Mouse (Mus musculus) neural tube, embryonic 13.5 days (tissue): ENCODE measurements around the gene Akap8l. TPM values are rescaled to one million over a fixed set of nuclear protein-coding genes. Genes with fewer than 3 reads are reported as not detected.
A peak's percentile ranks its signal among the peaks of the same experiment; 100 is the strongest.

Experiments
- ATAC-seq: fragments of 200-750 bp; cut with Nextera tagmentation; 2 replicates; pipeline ENCODE4 v1.8.0; 2017; ENCODE audit warnings: low read depth, mild to moderate bottlenecking, moderate TSS enrichment, moderate library complexity
- H3K27ac ChIP-seq: fragments of 300-500 bp; sonication (generic); replicated peaks from 2 replicates; pipeline ENCODE4 v1.5.1; 2015; ENCODE audit warnings: moderate library complexity, mild to moderate bottlenecking, inconsistent platforms
- H3K27me3 ChIP-seq: fragments of 300-500 bp; sonication (generic); 2 replicates; pipeline ENCODE4 v1.6.1; 2015; ENCODE audit warnings: mild to moderate bottlenecking, inconsistent platforms
- H3K36me3 ChIP-seq: fragments of 300-500 bp; sonication (generic); 2 replicates; pipeline ENCODE4 v1.6.1; 2015; ENCODE audit warnings: mild to moderate bottlenecking, inconsistent platforms
- H3K4me1 ChIP-seq: fragments of 300-500 bp; sonication (generic); replicated peaks from 2 replicates; pipeline ENCODE4 v1.6.1; 2015; ENCODE audit warnings: inconsistent platforms
- H3K4me2 ChIP-seq: fragments of 300-500 bp; sonication (generic); 2 replicates; pipeline ENCODE4 v1.6.1; 2015; ENCODE audit warnings: inconsistent platforms, mild to moderate bottlenecking, moderate library complexity
- H3K4me3 ChIP-seq: fragments of 300-500 bp; sonication (generic); 2 replicates; pipeline ENCODE4 v1.5.1; 2015; ENCODE audit warnings: mild to moderate bottlenecking, inconsistent platforms
- H3K9ac ChIP-seq: fragments of 300-500 bp; sonication (generic); 2 replicates; pipeline ENCODE4 v1.6.1; 2015; ENCODE audit warnings: moderate library complexity, mild to moderate bottlenecking, inconsistent platforms
- H3K9me3 ChIP-seq: fragments of 300-500 bp; sonication (generic); 2 replicates; pipeline ENCODE4 v1.6.1; 2016; ENCODE audit warnings: inconsistent platforms
- WGBS: fragments of 180-500 bp; shearing (Covaris S2); methylation state at CpG from one replicate; pipeline ENCODE4 v1.1.7; 2015; 5-methylcytosine and 5-hydroxymethylcytosine counted together
- polyA plus RNA-seq: library from polyadenylated mRNA; unstranded; fragments of >200 nt; fragmentation: Nextera tagmentation; extraction: Ambion mirVana; gene quantifications from 2 replicates; pipeline ENCODE4 v1.2.1, GENCODE M21; 2015

Gene Akap8l
- polyA plus RNA-seq: 153 and 154 TPM in 2 replicates

GRCm38 (mm10) chr17:32350382-32350983, at the start of gene Akap8l:
Gene Akap8l, minus strand, starts transcription at chr17:32350607.
- Histone ChIP-seq H3K4me1 (peaks cover 52% of the 10 kb centered on the region), H3K9ac (peak within 1 kb of the TSS; percentile 90), H3K36me3 (peaks cover 20% of the 10 kb centered on the region), H3K4me2 (peak within 1 kb of the TSS; percentile 84), H3K9me3 (no peaks in the 10 kb centered on the region), H3K27me3 (no peaks in the 10 kb centered on the region), H3K4me3 (peak within 1 kb of the TSS; percentile 90), H3K27ac (peak within 1 kb of the TSS; percentile 86)
- ATAC-seq: peak; percentile 96
- WGBS: under 1% methylated on average over 37 of the region's 37 CpGs

- peaks cover 86% of the 10 kb centered on the region for H3K27me3 ChIP-seq
- H3K4me1 ChIP-seq: peaks cover 5% of the 10 kb centered on the region; the same call in 1 of the 2 replicates
- 0 out of 2 replicates have a peak overlapping the region, but pooled peaks have one; percentile 17 for H3K9ac ChIP-seq
- no peaks in the 10 kb centered on the region for H3K36me3 ChIP-seq
- no peaks in the 10 kb centered on the region for H3K9me3 ChIP-seq
- H3K27ac ChIP-seq: no peak overlapping the region
- peak overlapping the region; percentile 21 for H3K4me3 ChIP-seq
- ATAC-seq: no peak
- WGBS: 3% methylated on average over 37 of the region's 37 CpGs
- peak overlapping the region; percentile 38 for H3K4me2 ChIP-seq
Observed at GRCm38 (mm10) chr17:32396266-32396665, 45.9 kb upstream of the Akap8l start.

GRCm38 (mm10) chr17:32393944-32394343, 43.5 kb upstream of the Akap8l start:
- H3K9me3 ChIP-seq: no peaks in the 10 kb centered on the region
- peaks cover 90% of the 10 kb centered on the region for H3K27me3 ChIP-seq
- H3K27ac ChIP-seq: no peak overlapping the region
- no peak for ATAC-seq
- no peaks in the 10 kb centered on the region for H3K36me3 ChIP-seq
- no peak overlapping the region for H3K4me3 ChIP-seq
- H3K9ac ChIP-seq: no peak overlapping the region
- no peak overlapping the region for H3K4me2 ChIP-seq
- 84% methylated on average over 10 of the region's 10 CpGs for WGBS
- H3K4me1 ChIP-seq: peaks cover 5% of the 10 kb centered on the region; the same call in 1 of the 2 replicates

GRCm38 (mm10) chr17:32389101-32389659, 38.8 kb upstream of the Akap8l start, which contains the start of gene Wiz:
Gene Wiz, minus strand, starts transcription at chr17:32389439.
- H3K9ac ChIP-seq: peak within 1 kb of the TSS; percentile 94
- ATAC-seq: peak; percentile 90
- H3K27ac ChIP-seq: peak within 1 kb of the TSS; percentile 85
- H3K36me3 ChIP-seq: peaks cover 23% of the 10 kb centered on the region
- under 1% methylated on average over 25 of the region's 44 CpGs for WGBS
- peak within 1 kb of the TSS; percentile 95 for H3K4me2 ChIP-seq
- peak within 1 kb of the TSS; percentile 84 for H3K4me3 ChIP-seq
- H3K4me1 ChIP-seq: peaks cover 21% of the 10 kb centered on the region
- H3K27me3 ChIP-seq: peaks cover 42% of the 10 kb centered on the region
- no peaks in the 10 kb centered on the region for H3K9me3 ChIP-seq

GRCm38 (mm10) chr17:32388370-32389100, 38.1 kb upstream of the Akap8l start:
- ATAC-seq: peak; percentile 64
- Histone ChIP-seq H3K27ac (peak overlapping the region; percentile 85), H3K9me3 (no peaks in the 10 kb centered on the region), H3K4me1 (peaks cover 21% of the 10 kb centered on the region), H3K9ac (peak overlapping the region; percentile 94), H3K36me3 (peaks cover 29% of the 10 kb centered on the region), H3K4me2 (peak overlapping the region; percentile 95), H3K4me3 (peak overlapping the region; percentile 84), H3K27me3 (peaks cover 36% of the 10 kb centered on the region)
- WGBS: 1% methylated on average over 37 of the region's 39 CpGs

GRCm38 (mm10) chr17:32387986-32388369, 37.6 kb upstream of the Akap8l start:
- Histone ChIP-seq H3K9me3 (no peaks in the 10 kb centered on the region), H3K4me3 (peak overlapping the region; percentile 84), H3K9ac (peak overlapping the region; percentile 94), H3K4me1 (peaks cover 21% of the 10 kb centered on the region), H3K27ac (0 out of 2 replicates have a peak overlapping the region, but pooled peaks have one; percentile 85), H3K36me3 (peaks cover 35% of the 10 kb centered on the region), H3K4me2 (peak overlapping the region; percentile 95), H3K27me3 (peaks cover 30% of the 10 kb centered on the region)
- no peak for ATAC-seq
- WGBS: 35% methylated on average over 7 of the region's 7 CpGs

GRCm38 (mm10) chr17:32386659-32387432, 36.4 kb upstream of the Akap8l start:
- Histone ChIP-seq H3K27ac (no peak overlapping the region), H3K36me3 (peaks cover 46% of the 10 kb centered on the region), H3K9ac (no peak overlapping the region), H3K4me2 (peak overlapping the region; percentile 95; the same call in 1 of the 2 replicates), H3K27me3 (peaks cover 19% of the 10 kb centered on the region), H3K4me3 (no peak overlapping the region), H3K9me3 (no peaks in the 10 kb centered on the region), H3K4me1 (peaks cover 21% of the 10 kb centered on the region)
- no peak for ATAC-seq
- WGBS: 73% methylated on average over 9 of the region's 9 CpGs

- no peak for ATAC-seq
Observed at GRCm38 (mm10) chr17:32383661-32384060, 33.3 kb upstream of the Akap8l start.

GRCm38 (mm10) chr17:32382576-32382975, 32.2 kb upstream of the Akap8l start:
- ATAC-seq: no peak
- no peaks in the 10 kb centered on the region for H3K9me3 ChIP-seq
- H3K36me3 ChIP-seq: peaks cover 81% of the 10 kb centered on the region
- 89% methylated on average over 7 of the region's 7 CpGs for WGBS
- no peak overlapping the region for H3K27ac ChIP-seq
- no peak overlapping the region for H3K4me3 ChIP-seq
- no peak overlapping the region for H3K9ac ChIP-seq
- no peaks in the 10 kb centered on the region for H3K27me3 ChIP-seq
- peaks cover 10% of the 10 kb centered on the region for H3K4me1 ChIP-seq
- no peak overlapping the region for H3K4me2 ChIP-seq

More at GRCm38 (mm10) chr17:32383661-32384060, 33.3 kb upstream of the Akap8l start:
- H3K27me3 ChIP-seq: no peaks in the 10 kb centered on the region
- no peak overlapping the region for H3K9ac ChIP-seq
- 91% methylated on average over 5 of the region's 5 CpGs for WGBS
- no peak overlapping the region for H3K4me3 ChIP-seq
- H3K4me1 ChIP-seq: peaks cover 21% of the 10 kb centered on the region
- H3K9me3 ChIP-seq: no peaks in the 10 kb centered on the region
- H3K27ac ChIP-seq: no peak overlapping the region
- H3K36me3 ChIP-seq: peaks cover 70% of the 10 kb centered on the region
- no peak overlapping the region for H3K4me2 ChIP-seq

- H3K4me2 ChIP-seq: no peak overlapping the region
- no peak overlapping the region for H3K9ac ChIP-seq
- H3K9me3 ChIP-seq: no peaks in the 10 kb centered on the region
- ATAC-seq: no peak
- H3K27me3 ChIP-seq: no peaks in the 10 kb centered on the region
- WGBS: 89% methylated on average over 2 of the region's 2 CpGs
- no peak overlapping the region for H3K27ac ChIP-seq
- no peaks in the 10 kb centered on the region for H3K4me1 ChIP-seq
- H3K36me3 ChIP-seq: peaks cover 67% of the 10 kb centered on the region
- no peak overlapping the region for H3K4me3 ChIP-seq
Observed at GRCm38 (mm10) chr17:32378786-32379185, 28.4 kb upstream of the Akap8l start.

- WGBS: 84% methylated on average over 9 of the region's 9 CpGs
- no peaks in the 10 kb centered on the region for H3K4me1 ChIP-seq
- no peak overlapping the region for H3K4me3 ChIP-seq
- H3K36me3 ChIP-seq: peaks cover 51% of the 10 kb centered on the region
- H3K9ac ChIP-seq: no peak overlapping the region
- H3K4me2 ChIP-seq: no peak overlapping the region
- no peak for ATAC-seq
- no peaks in the 10 kb centered on the region for H3K9me3 ChIP-seq
- H3K27me3 ChIP-seq: no peaks in the 10 kb centered on the region
- H3K27ac ChIP-seq: no peak overlapping the region
Observed at GRCm38 (mm10) chr17:32377137-32377536, 26.7 kb upstream of the Akap8l start.
